Mouse (Mus musculus) olfactory bulb, adult 2 months (tissue): Measurements from ENCODE around the gene Sdccag8. TPM values are rescaled to one million over a fixed set of nuclear protein-coding genes. Genes with fewer than 3 reads are reported as not detected.

Experiments used
- H3K27ac ChIP-seq: fragments of 200-500 bp; 2 replicates; pipeline ENCODE4 v1.5.1; 2012; ENCODE audit warnings: low read depth, low read length; ENCODE audit not compliant: insufficient read depth
- H3K4me1 ChIP-seq: fragments of 200-500 bp; 2 replicates; pipeline ENCODE4 v1.6.1; 2012; ENCODE audit warnings: low read length; ENCODE audit not compliant: control insufficient read depth, insufficient read depth
- H3K4me3 ChIP-seq: fragments of 200-500 bp; 2 replicates; pipeline ENCODE4 v1.5.1; 2012; ENCODE audit warnings: mild to moderate bottlenecking, low read depth, low read length, moderate library complexity; ENCODE audit not compliant: insufficient read depth
- CTCF ChIP-seq: fragments of 200-500 bp; IDR thresholded peaks from 2 replicates; pipeline ENCODE4 v1.5.1; 2012; ENCODE audit warnings: low read depth, mild to moderate bottlenecking, low read length, moderate library complexity; ENCODE audit not compliant: insufficient read depth
- POLR2A ChIP-seq: fragments of 200-500 bp; IDR thresholded peaks from 2 replicates; pipeline ENCODE4 v1.6.1; 2012; ENCODE audit warnings: mild to moderate bottlenecking, low read depth, low read length, moderate library complexity; ENCODE audit not compliant: insufficient read depth
- WGBS: fragments of 180-500 bp; shearing (Covaris S2); methylation state at CpG from one replicate; pipeline ENCODE4 v1.1.7; 2018; 5-methylcytosine and 5-hydroxymethylcytosine counted together
- polyA plus RNA-seq: library from polyadenylated mRNA; stranded (reverse); fragments of >200 nt; gene quantifications from 2 replicates; pipeline ENCODE4 v1.2.4, GENCODE M21; 2012; ENCODE audit warnings: low replicate concordance; ENCODE audit not compliant: missing spikeins, insufficient read depth, insufficient read length

The Sdccag8 gene
- polyA plus RNA-seq, 1 experiment: not detected

DNA sequence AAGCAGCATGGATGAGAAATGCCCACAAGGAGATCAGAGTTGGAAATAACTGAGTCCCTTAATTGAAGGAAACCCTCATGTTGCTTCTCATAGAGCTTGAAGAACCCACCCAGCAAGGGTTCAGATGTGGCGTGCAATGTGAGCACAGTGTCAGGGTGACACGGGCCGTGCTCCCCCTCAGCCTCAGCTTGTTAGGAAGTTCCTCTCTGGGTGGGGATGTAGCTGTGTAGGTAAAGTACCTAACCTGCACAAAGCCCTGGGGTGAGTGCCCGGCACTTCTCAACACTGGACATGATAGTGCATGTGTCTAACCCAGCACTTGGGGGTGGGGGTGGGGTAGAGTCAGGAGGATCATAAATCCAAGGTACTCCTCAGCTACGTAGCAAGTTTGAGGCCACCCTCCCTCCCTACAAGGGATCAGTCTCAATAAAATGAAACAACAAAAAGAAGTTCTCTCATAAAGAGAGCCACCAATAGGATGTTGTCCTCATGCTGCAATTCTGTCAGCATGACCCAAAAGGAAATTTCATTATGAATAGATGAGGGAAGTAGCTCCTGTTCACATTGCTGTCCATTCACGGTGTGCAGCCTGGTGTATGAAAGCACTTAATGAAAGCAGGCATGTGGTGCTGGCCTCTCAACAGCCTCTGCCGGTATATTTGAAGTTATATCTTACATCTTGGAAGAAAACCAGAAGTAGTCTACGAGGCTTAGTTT lies 130.2 kb downstream of the Sdccag8 start:
- H3K4me1 ChIP-seq: peaks cover 4% of the 10 kb centered on the region
- 87% methylated on average over 8 of the region's 8 CpGs for WGBS
- H3K4me3 ChIP-seq: no peak overlapping the region
- H3K27ac ChIP-seq: no peak overlapping the region
- TF ChIP-seq POLR2A (no peak), CTCF (no peak)

- Histone ChIP-seq H3K27ac (no peak overlapping the region), H3K4me3 (no peak overlapping the region), H3K4me1 (peaks cover 4% of the 10 kb centered on the region)
- no peak for TF ChIP-seq CTCF
- no peak for TF ChIP-seq POLR2A
- 88% methylated on average over 12 of the region's 12 CpGs for WGBS
These were observed 130.7 kb downstream of the Sdccag8 start for GRCm38 (mm10) chr1:176945175-176945540.

DNA sequence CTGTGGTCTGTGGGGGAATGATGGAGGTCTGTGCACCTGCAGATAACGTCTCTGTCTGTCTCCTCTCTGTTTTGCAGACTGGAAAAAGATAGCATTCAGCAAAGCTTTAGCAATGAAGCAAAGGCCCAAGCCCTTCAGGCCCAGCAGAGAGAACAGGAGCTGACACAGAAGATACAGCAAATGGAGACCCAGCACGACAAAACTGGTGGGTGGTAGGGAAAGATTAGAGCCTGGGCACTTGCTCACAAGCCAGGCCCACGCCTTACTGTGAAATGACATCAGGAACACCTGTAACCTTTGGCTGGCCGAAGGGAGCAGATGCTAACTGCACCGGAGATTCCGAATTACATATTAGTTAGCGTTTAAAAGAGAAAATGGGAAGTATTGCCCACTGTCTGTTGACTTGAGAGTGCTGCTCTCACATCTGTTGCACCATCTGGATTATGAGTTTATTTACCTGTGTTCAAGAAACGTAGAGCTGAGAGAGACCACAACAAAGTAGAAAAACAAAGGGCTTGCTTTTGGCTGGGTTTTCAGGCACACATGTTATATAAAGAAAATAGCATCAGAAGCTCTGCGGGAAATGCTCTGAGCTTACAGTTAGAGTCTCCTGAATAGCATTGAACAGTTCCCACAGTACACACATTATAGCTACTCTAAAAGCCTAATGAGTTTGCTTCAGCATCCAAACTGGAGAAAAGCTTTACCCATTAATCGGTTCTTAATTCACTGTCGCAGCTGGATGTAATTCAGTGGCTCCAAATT lies 131.8 kb downstream of the Sdccag8 start:
- no peak overlapping the region for H3K4me3 ChIP-seq
- H3K27ac ChIP-seq: 0 out of 2 replicates have a peak overlapping the region, but pooled peaks have one; percentile 20
- peaks cover 4% of the 10 kb centered on the region for H3K4me1 ChIP-seq
- WGBS: 36% methylated on average over 11 of the region's 11 CpGs
- no peak for TF ChIP-seq POLR2A
- TF ChIP-seq CTCF: no peak

GRCm38 (mm10) chr1:176946796-176947181 lies 132.3 kb downstream of the Sdccag8 start:
- no peak overlapping the region for H3K4me3 ChIP-seq
- TF ChIP-seq POLR2A: no peak
- H3K27ac ChIP-seq: no peak overlapping the region
- 51% methylated on average over 7 of the region's 7 CpGs for WGBS
- peaks cover 4% of the 10 kb centered on the region for H3K4me1 ChIP-seq

DNA sequence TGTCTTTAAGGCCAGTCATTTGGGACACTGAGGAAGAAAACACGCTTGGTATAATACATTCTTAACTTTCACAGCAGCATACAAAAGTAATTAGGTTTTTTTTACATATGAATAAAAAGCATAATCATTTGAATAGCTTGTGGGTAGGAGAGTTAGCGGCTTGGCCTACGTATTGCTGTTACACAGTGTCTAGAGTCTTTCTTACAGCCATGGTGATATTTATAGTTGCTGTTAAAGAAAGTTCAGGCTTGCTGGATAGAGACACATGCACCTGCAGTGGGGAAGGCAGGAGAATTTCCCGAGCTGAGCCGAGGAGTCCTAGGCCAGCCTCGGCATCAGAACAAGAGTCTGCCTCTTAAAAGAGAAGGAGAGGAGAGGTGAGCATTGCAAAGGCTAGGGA lies 134.4 kb downstream of the Sdccag8 start:
- WGBS: 45% methylated on average over 6 of the region's 6 CpGs
- H3K27ac ChIP-seq: no peak overlapping the region
- H3K4me3 ChIP-seq: no peak overlapping the region
- H3K4me1 ChIP-seq: peaks cover 4% of the 10 kb centered on the region
- TF ChIP-seq POLR2A (no peak), CTCF (no peak)

DNA sequence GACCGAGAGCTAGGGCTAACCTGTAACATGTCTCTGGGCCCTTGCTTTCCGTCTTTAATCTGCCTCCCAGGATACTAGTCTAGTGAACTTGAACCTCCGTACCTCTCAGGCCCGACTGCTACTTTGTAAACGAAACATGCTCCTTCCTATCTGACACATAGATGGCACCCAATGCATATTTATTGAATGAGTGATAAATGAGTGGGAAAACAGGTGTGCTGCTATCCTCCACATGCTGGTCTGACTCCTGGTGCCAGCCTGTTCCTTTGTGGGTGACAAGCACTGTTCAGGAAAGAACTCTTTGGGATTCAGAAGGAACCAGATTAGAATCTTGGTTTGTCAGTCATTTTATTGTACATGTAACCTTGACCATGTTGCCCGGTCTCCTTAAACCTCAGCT lies 134.9 kb downstream of the Sdccag8 start:
- H3K27ac ChIP-seq: no peak overlapping the region
- H3K4me3 ChIP-seq: no peak overlapping the region
- 93% methylated on average over 6 of the region's 6 CpGs for WGBS
- TF ChIP-seq CTCF (no peak), POLR2A (no peak)
- H3K4me1 ChIP-seq: peaks cover 4% of the 10 kb centered on the region

DNA sequence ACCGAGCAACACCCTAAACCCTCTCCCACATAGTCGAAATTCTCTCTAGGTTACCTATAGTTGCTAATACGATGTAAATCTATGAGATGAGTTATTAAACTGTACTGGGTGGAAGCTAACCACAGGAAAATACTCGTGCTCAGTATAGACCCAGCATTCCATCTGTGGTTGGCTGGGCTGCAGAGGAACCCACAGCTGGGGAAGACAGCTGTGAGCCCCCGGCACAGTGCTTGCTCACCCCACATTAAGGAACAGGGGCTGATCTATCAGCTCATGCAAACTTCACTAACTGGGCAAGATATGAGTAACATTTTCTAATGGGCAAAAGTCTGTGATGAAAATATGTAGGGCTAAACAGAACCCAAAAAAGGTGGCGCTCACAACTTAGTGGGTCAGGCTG lies 135.6 kb downstream of the Sdccag8 start:
- H3K27ac ChIP-seq: no peak overlapping the region
- peaks cover 4% of the 10 kb centered on the region for H3K4me1 ChIP-seq
- TF ChIP-seq CTCF: no peak
- H3K4me3 ChIP-seq: no peak overlapping the region
- 93% methylated on average over 6 of the region's 6 CpGs for WGBS

- Histone ChIP-seq H3K4me1 (no peaks in the 10 kb centered on the region), H3K4me3 (no peak overlapping the region), H3K27ac (no peak overlapping the region)
- TF ChIP-seq POLR2A (no peak), CTCF (no peak)
- WGBS: 81% methylated on average over 7 of the region's 7 CpGs
These were observed 137.4 kb downstream of the Sdccag8 start for GRCm38 (mm10) chr1:176951836-176952235.

DNA sequence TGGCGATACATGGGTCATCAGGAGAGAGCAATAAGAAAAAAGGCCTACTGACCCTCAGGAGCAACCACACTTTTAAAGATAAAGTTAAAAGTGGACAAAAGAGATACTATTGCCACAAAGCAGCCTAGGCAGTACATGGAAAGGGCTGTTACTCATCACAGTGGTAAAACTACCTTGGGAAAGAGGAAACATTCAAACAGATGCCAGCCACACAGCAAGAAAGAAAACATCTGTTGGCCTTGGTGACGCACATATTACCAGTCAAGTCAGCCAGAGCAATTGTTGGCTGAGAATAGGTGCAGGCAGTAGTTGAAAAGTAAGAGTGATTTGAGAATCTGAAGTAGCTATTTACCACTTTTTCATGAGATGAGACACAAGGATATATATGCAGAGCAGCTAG lies 143.9 kb downstream of the Sdccag8 start:
- WGBS: 97% methylated on average over 2 of the region's 2 CpGs
- H3K4me3 ChIP-seq: no peak overlapping the region
- no peaks in the 10 kb centered on the region for H3K4me1 ChIP-seq
- TF ChIP-seq CTCF (no peak), POLR2A (no peak)
- no peak overlapping the region for H3K27ac ChIP-seq
